Mouse (Mus musculus): Measurements from ENCODE around the gene Vwde. TPM values are rescaled to one million over a fixed set of nuclear protein-coding genes. Genes with fewer than 3 reads are reported as not detected.

The Vwde gene
- total RNA-seq (2021), result not detected
- long read RNA-seq, experiment 1, result 0 reads
- long read RNA-seq, experiment 2, result 0 reads

GRCm38 (mm10) chr6:13224596-13225227 is at the start of gene Vwde:
Gene Vwde (minus strand): TSS chr6:13224965.
- DNase-seq (ENCODE audit: low spot score in 2 of 2), result no peak

- DNase-seq (ENCODE audit: low spot score in 2 of 2), result no peak
Observed at GRCm38 (mm10) chr6:13255341-13255740, 30.6 kb upstream of the Vwde start.

GRCm38 (mm10) chr6:13248317-13248969 is 23.7 kb upstream of the Vwde start:
- no peak for DNase-seq (ENCODE audit: low spot score in 2 of 2)

- no peak for DNase-seq (ENCODE audit: low spot score in 2 of 2)
Observed at GRCm38 (mm10) chr6:13206157-13206556, 18.6 kb downstream of the Vwde start.

GRCm38 (mm10) chr6:13197486-13197885 is 27.3 kb downstream of the Vwde start:
- no peak for DNase-seq (ENCODE audit: low spot score in 2 of 2)

- no peak for DNase-seq (ENCODE audit: low spot score in 2 of 2)
Observed at GRCm38 (mm10) chr6:13186836-13187235, 37.9 kb downstream of the Vwde start.

- DNase-seq (ENCODE audit: low spot score in 2 of 2), result no peak
Observed at GRCm38 (mm10) chr6:13180061-13180460, 44.7 kb downstream of the Vwde start.

GRCm38 (mm10) chr6:13169459-13170150 is 55.2 kb downstream of the Vwde start:
- no peak for DNase-seq (ENCODE audit: low spot score in 2 of 2)

GRCm38 (mm10) chr6:13166240-13166937 is 58.4 kb downstream of the Vwde start:
- no peak for DNase-seq (ENCODE audit: low spot score in 2 of 2)

GRCm38 (mm10) chr6:13159437-13159836 is 65.3 kb downstream of the Vwde start:
- DNase-seq (ENCODE audit: low spot score in 2 of 2), result peak in 1 of 2 experiments; percentile 21

- DNase-seq (ENCODE audit: low spot score in 2 of 2), result no peak
Observed at GRCm38 (mm10) chr6:13153888-13154697, 70.7 kb downstream of the Vwde start.

GRCm38 (mm10) chr6:13152062-13152640 is 72.6 kb downstream of the Vwde start:
- DNase-seq (ENCODE audit: low spot score in 2 of 2), result peak; percentile 37 to 65

GRCm38 (mm10) chr6:13137255-13137654 is 87.5 kb downstream of the Vwde start:
- no peak for DNase-seq (ENCODE audit: low spot score in 2 of 2)

GRCm38 (mm10) chr6:13108662-13109061 is 116.1 kb downstream of the Vwde start:
- DNase-seq (ENCODE audit: low spot score in 2 of 2), result no peak

Other genes starting within 250 kb of the Vwde start
- 100 to 1,000 TPM; 155 TPM for gene Tmem106b, start 155.2 kb downstream of the Vwde start, total RNA-seq (2021)